Mouse (Mus musculus) lung, embryonic 16.5 days (tissue): Measurements from ENCODE around the gene Prm1. TPM values are rescaled to one million over a fixed set of nuclear protein-coding genes. Genes with fewer than 3 reads are reported as not detected.

Experiments used
- polyA plus RNA-seq: library from polyadenylated mRNA; unstranded; fragments of >200 nt; fragmentation: Nextera tagmentation; extraction: Ambion mirVana; gene quantifications from 2 replicates; pipeline ENCODE4 v1.2.1, GENCODE M21; 2015

Prm1 gene
- polyA plus RNA-seq, 1 experiment from 2014 or later, result not detected

Other genes with a start within 250 kb of the Prm1 start
- 6.8 and 8.7 TPM in 2 replicates for gene Socs1, start 20.3 kb downstream of the Prm1 start, polyA plus RNA-seq
- gene Tnp2, start 17.2 kb downstream of the Prm1 start, polyA plus RNA-seq, result not detected in 2 replicates
- not detected in 2 replicates for gene Prm3, start 14.9 kb downstream of the Prm1 start, polyA plus RNA-seq
- not detected in 2 replicates for gene Prm2, start 9.7 kb downstream of the Prm1 start, polyA plus RNA-seq
- not detected in 2 replicates for gene Gm11172, start 7.1 kb upstream of the Prm1 start, polyA plus RNA-seq
- gene Rmi2, start 29.2 kb upstream of the Prm1 start, polyA plus RNA-seq, result 3.1 and 3.4 TPM in 2 replicates